In the genomic region with DNA sequence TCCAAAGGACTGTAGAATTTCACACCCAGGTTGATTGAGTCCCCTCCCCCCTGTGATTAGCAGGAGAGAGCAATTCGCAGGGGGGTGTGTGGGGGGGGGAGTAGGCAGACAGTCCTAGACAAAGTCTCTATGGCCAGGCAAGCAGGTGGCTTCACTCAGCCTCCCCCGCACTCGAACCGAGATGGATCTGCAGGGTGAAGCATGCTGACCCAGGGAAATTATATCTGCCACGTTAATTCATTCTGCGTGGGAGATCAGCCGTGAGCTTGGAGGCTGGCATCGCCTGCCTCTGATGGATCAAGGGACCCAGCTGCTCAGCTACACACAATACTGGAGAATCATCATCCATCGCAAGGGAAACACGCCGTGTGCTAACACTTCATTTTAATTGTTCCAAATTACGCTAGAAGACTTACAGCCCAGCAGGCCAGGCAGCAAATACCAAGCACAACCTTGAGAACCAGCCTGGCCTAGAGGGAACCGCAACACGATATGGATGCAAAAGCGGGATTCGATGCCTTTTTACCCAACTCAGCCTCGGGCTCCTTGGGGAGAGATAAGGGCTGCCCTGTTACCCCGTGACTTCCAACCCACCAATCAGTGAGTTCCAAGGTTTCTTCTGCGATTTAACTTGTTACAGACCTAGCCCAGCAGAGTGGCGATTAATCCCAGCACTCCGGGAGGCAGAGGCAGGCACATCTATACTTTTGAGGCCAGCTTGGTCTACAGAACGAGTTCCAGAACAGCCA, we compare ENCODE assay signal across 10 mouse cellular contexts.
A peak's percentile ranks its signal among the peaks of the same experiment; 100 is the strongest.
DNase-seq lines count a peak whose midpoint lies in the region; ATAC-seq lines count a peak whose summit lies in the region.
"Had no signal": no experiment of that assay in that cellular context is flagged by ENCODE, and none has a peak within 500 bp of the region (broad histone marks: within the 10 kb centered on the region; RNA-seq: fewer than 3 reads in every experiment).

No protein-coding gene starts in this region.

- H3K27ac ChIP-seq in neural tube, embryonic 11.5 days (ENCODE audit: low read depth, low read length), result no peak overlapping the region
- H3K27ac ChIP-seq in forebrain, embryonic 12.5 days, result peak overlapping the region; percentile 73
- H3K27ac ChIP-seq: heart, embryonic 13.5 days; lung, embryonic 15.5 days had no signal

- WGBS in neural tube, embryonic 11.5 days, result 43% methylated on average over 22 of the region's 22 CpGs
- 47% methylated on average over 22 of the region's 22 CpGs for WGBS in forebrain, embryonic 12.5 days

- H3K4me3 ChIP-seq in neural tube, embryonic 11.5 days (ENCODE audit: low read depth, low read length), result no peak overlapping the region
- no peak overlapping the region for H3K4me3 ChIP-seq in forebrain, embryonic 12.5 days (replicated peaks)
- H3K4me3 ChIP-seq: heart, embryonic 13.5 days; lung, embryonic 15.5 days had no signal

- H3K9me3 ChIP-seq in neural tube, embryonic 11.5 days (ENCODE audit: control insufficient read depth, low read length), result no peaks in the 10 kb centered on the region
- H3K9me3 ChIP-seq in forebrain, embryonic 12.5 days, result no peaks in the 10 kb centered on the region
- H3K9me3 ChIP-seq: heart, embryonic 13.5 days; lung, embryonic 15.5 days had no signal

- peak; percentile 49 for DNase-seq in neural tube, embryonic 11.5 days (ENCODE audit: low spot score)
- no peak for DNase-seq in neural tube, embryonic 10.5 days (ENCODE audit: extremely low spot score, low spot score)
- DNase-seq in layer of hippocampus, adult 18-20 months (ENCODE audit: low spot score in 2 of 2), result peak; percentile 7 to 34
- DNase-seq in retina, postnatal 1 day, result peak; percentile 93
- DNase-seq in thymus, postnatal 10 days (ENCODE audit: low spot score in 2 of 2), result no peak
- no peak for DNase-seq in spleen, adult 12 weeks (ENCODE audit: low spot score)

- H3K36me3 ChIP-seq in neural tube, embryonic 11.5 days (ENCODE audit: control insufficient read depth, insufficient read depth, low read length), result no peaks in the 10 kb centered on the region
- no peaks in the 10 kb centered on the region for H3K36me3 ChIP-seq in forebrain, embryonic 12.5 days (replicated peaks)
- H3K36me3 ChIP-seq: G1E; heart, embryonic 13.5 days; lung, embryonic 15.5 days had no signal

- ATAC-seq in neural tube, embryonic 11.5 days (ENCODE audit: insufficient read depth, low FRiP score, low TSS enrichment), result no peak
- ATAC-seq in forebrain, embryonic 12.5 days (ENCODE audit: low FRiP score), result peak; percentile 76

- no peak overlapping the region for H3K9ac ChIP-seq in neural tube, embryonic 11.5 days (ENCODE audit: low read length)
- H3K9ac ChIP-seq in forebrain, embryonic 12.5 days, result no peak overlapping the region
- H3K9ac ChIP-seq: heart, embryonic 13.5 days; lung, embryonic 15.5 days had no signal

- no peak overlapping the region for H3K4me2 ChIP-seq in neural tube, embryonic 11.5 days (ENCODE audit: low read depth)
- no peak overlapping the region for H3K4me2 ChIP-seq in forebrain, embryonic 12.5 days
- H3K4me2 ChIP-seq: heart, embryonic 13.5 days; lung, embryonic 15.5 days had no signal

- H3K4me1 ChIP-seq in neural tube, embryonic 11.5 days (ENCODE audit: control insufficient read depth, insufficient read depth, low read length), result peaks cover 12% of the 10 kb centered on the region
- peaks cover 38% of the 10 kb centered on the region for H3K4me1 ChIP-seq in forebrain, embryonic 12.5 days

- H3K27me3 ChIP-seq in neural tube, embryonic 11.5 days (ENCODE audit: control insufficient read depth, insufficient read depth, low read length), result peaks cover 45% of the 10 kb centered on the region
- H3K27me3 ChIP-seq in forebrain, embryonic 12.5 days, result peaks cover 15% of the 10 kb centered on the region; the same call in 1 of the 2 replicates
- H3K27me3 ChIP-seq: heart, embryonic 13.5 days; lung, embryonic 15.5 days had no signal

Comparison
In these comparisons a context has a peak if more than half of its experiments do, and no peak if none do; other contexts are left out.
1. DNase-seq: peak in neural tube, embryonic 11.5 days (single experiment), layer of hippocampus, adult 18-20 months (2 of 2) and retina, postnatal 1 day (single experiment); none in neural tube, embryonic 10.5 days (single experiment), thymus, postnatal 10 days (0 of 2) and spleen, adult 12 weeks (single experiment).